Mouse (Mus musculus) spleen, adult 12 weeks (tissue): ENCODE data around the gene Ccdc14.
"Not testable (repeated sequence)": the region's sequence is repeated elsewhere in the genome, so short reads cannot be mapped to it uniquely, and the experiment has no call there.

Experiments
- DNase-seq: peaks from one replicate; pipeline ENCODE4 v3.0.0; 2022; ENCODE audit warnings: low spot score

Ccdc14 gene

GRCm38 (mm10) chr16:34711481-34711880 lies 21.1 kb downstream of the Ccdc14 start:
- DNase-seq = no peak

DNA sequence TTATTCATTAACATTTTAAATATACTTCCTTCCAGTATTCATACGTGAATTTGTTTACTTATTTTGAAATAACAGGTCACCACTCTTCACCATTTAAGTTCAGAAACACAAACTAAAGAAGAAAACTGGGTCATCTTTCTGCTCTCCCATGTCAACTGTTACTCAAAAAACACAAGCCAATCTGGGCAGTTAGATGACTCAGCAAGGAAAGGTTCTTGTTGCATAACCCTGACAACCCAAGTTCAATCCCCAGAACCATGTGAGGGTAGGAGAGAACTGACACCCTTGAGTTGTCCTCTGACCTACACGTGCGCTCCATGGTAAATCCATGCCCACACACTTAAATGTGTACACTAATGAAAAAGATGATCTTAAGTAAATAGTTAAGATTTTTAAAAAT lies 34.7 kb downstream of the Ccdc14 start:
- no peak for DNase-seq

- DNase-seq = not testable (repeated sequence)
These were observed 38.2 kb downstream of the Ccdc14 start for GRCm38 (mm10) chr16:34728610-34729009.

DNA sequence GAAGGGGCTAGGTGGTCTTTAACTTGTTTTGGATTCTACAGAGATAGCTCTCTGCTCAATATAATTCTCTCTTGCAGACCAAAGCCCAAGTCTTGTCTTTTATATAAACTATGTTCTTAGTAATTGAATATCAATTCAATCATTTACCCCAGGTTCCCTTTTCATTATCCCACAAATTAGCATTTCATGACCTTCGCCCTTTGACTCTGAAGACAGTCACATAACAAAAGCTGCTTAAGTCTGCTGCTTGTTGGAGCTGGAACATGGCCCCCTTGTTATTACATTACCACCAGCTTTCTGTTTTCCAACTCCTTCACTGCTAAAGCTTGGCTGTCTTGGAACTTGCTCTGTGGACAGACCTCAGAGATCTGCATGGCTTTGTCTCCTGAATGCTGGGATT lies 39.0 kb downstream of the Ccdc14 start:
- DNase-seq = no peak

DNA sequence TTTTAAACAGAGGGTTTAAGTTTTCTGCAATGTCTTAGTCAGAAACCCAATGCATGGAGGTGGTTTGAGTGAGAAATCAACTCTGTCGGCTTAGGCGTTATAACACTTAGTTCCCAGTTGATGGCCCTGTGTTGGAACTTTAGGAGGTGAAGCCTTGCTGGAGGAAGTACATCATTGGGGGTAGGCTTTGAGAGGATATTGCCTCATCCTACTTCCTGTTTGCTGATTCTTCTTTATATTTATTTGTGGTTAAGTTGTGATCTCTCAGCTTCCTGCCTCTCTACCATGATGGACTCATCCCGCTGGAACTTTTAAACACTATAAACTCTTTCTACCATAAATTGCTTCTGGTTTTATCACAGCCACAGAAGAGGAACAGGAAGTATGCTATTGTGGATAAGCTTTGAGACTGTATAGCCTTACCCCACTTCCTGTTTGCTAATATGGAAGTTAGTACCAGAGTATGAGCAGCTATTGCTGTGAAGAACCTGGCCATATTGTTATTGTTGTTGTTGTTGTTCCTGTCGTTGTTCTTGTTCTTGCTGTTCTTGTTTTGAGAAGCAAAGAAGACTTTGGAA lies 48.3 kb downstream of the Ccdc14 start:
- no peak for DNase-seq

GRCm38 (mm10) chr16:34742930-34743329 lies 52.5 kb downstream of the Ccdc14 start:
- DNase-seq = no peak

GRCm38 (mm10) chr16:34745065-34745585 lies 54.7 kb downstream of the Ccdc14 start, which contains the start of gene Mylk:
Gene Mylk, plus strand, starts transcription at chr16:34745210.
- no peak for DNase-seq

GRCm38 (mm10) chr16:34748081-34748720 lies 57.8 kb downstream of the Ccdc14 start:
- no peak for DNase-seq

- no peak for DNase-seq
These were observed 59.1 kb downstream of the Ccdc14 start for GRCm38 (mm10) chr16:34749536-34749935.

DNA sequence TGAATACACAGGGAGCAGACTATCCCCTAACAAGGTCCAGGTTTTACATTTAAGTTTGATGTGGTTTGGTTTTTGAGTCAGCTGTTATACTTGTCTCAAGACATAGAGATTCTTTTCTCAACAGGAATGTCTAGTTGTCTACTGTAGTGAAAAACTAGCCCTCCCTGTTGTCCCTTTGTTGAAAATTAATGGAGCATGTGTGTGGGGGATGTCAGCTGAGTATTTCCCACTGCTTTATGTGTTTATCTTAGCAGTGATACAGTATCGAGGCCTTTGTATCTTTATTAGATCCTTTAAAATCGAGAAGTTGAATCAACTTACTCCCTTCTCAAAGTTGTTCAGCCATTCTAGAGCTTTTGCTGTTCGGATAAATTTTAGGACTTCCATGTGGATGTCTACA lies 61.6 kb downstream of the Ccdc14 start:
- DNase-seq = no peak

GRCm38 (mm10) chr16:34752977-34753376 lies 62.6 kb downstream of the Ccdc14 start:
- DNase-seq = no peak

DNA sequence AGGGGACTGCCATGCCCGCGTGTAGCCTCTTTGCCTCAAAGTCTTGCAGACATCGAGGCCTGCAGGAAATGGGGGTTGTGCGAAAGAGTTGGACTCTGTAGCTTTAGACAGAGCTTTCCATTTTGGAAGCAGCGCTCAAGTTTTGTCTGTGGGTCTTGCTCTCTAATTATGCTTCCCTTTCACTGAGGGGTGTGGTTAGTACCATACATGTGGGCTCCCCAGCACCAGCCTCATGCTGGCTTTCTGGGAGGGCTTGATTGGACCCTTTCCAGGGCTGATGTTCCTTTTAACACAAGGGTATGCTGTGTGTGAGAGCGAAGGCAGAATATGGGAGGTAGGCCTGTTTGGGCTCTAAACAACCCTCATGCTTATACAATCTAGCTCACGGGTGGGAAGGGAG lies 66.6 kb downstream of the Ccdc14 start:
- DNase-seq = no peak

GRCm38 (mm10) chr16:34758205-34758604 lies 67.8 kb downstream of the Ccdc14 start:
- no peak for DNase-seq

DNA sequence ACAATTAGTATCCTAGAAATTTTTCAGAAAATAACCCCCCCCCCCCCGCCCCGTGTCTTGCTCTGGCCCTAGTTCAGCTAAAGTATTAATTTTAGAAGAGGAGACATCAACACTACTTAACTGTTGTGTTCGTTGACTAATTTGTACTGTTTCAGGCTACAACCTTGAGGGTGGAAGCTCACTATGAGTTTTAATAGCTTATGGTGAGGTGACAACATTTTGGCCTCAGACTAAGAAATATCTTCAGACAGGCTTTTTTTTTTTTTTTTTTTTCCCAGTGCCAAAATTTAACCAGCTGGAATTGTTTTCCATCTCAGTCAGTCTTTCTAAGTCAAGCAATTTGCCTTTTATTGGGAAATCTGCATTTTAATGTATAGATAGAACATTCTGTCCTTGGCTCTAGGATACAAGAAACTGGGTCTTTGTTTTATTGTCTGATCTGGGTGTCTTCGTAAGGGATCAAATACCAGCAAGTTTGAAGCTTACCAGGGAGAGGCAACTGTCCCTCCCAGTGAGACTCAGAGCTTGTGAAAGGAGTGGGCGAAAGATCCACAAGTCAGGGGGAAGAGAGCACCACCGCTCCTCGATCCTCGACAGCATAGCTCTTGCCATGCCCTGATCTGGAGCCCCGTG lies 73.7 kb downstream of the Ccdc14 start:
- no peak for DNase-seq

GRCm38 (mm10) chr16:34765666-34766065 lies 75.2 kb downstream of the Ccdc14 start:
- no peak for DNase-seq

- no peak for DNase-seq
These were observed 75.8 kb downstream of the Ccdc14 start for GRCm38 (mm10) chr16:34766193-34766592.

GRCm38 (mm10) chr16:34767443-34767842 lies 77.0 kb downstream of the Ccdc14 start:
- DNase-seq = no peak

GRCm38 (mm10) chr16:34768436-34768835 lies 78.0 kb downstream of the Ccdc14 start:
- DNase-seq = no peak

GRCm38 (mm10) chr16:34770127-34770526 lies 79.7 kb downstream of the Ccdc14 start:
- DNase-seq = no peak

GRCm38 (mm10) chr16:34772445-34773032 lies 82.1 kb downstream of the Ccdc14 start:
- DNase-seq = no peak
